Mouse (Mus musculus): Measurements from ENCODE around the gene Rab3a. TPM values are rescaled to one million over a fixed set of nuclear protein-coding genes. Genes with fewer than 3 reads are reported as not detected.
A peak's percentile ranks its signal among the peaks of the same experiment; 100 is the strongest.

The Rab3a gene
- polyA plus RNA-seq, 2 experiments: 1.6 to 2.7 TPM

DNA sequence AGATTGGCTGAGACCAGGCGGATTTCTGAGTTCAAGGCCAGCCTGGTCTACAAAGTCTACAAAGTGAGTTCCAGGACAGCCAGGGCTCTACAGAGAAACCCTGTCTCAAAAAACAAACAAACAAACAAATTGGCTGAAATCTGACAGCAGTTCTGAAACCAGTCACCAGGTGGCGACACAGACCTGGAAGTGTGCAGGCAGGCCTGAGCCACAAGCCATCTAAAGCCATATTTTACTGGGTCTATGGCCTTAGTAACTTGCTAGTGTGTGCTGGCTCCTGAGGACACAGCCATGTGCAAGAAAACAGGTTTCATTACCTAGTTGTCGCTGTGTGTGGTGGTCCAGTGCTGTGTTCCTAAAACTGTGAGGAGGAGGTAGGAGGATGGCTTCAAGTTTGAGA is 33.7 kb upstream of the Rab3a start:
- no peaks in the 10 kb centered on the region; the same call in 1 of the 2 replicates for H3K27me3 ChIP-seq (ENCODE audit: control insufficient read depth, insufficient read depth, low read length)
- no peak overlapping the region for H3K4me3 ChIP-seq (ENCODE audit: insufficient read depth in 1 of 2, low read depth in 2 of 2, low read length in 2 of 2)
- H3K27ac ChIP-seq: no peak overlapping the region
- H3K36me3 ChIP-seq (replicated peaks; ENCODE audit: control insufficient read depth, insufficient read depth, low read depth): no peaks in the 10 kb centered on the region
- TF ChIP-seq CTCF (IDR thresholded peaks at IDR 0.05; ENCODE audit: low read depth) (peak; percentile 97), EP300 (IDR thresholded peaks at IDR 0.05; ENCODE audit: low read depth) (no peak)
- no peak overlapping the region for H3K9ac ChIP-seq (replicated peaks)
- WGBS (ENCODE audit: insufficient replicate concordance): 5% methylated on average over 3 of the region's 3 CpGs
- no peaks in the 10 kb centered on the region for H3K4me1 ChIP-seq (replicated peaks; ENCODE audit: control insufficient read depth in 2 of 2, insufficient read depth in 2 of 2, low read length in 1 of 2)
- no peak overlapping the region for H3K4me2 ChIP-seq (ENCODE audit: low read depth)
- H3K9me3 ChIP-seq (ENCODE audit: control insufficient read depth, low read length): no peaks in the 10 kb centered on the region
- peak; percentile 57 to 62 (median 62) for DNase-seq (ENCODE audit: low read depth in 3 of 3, low spot score in 3 of 3)
- no peak for ATAC-seq (ENCODE audit: insufficient read depth)

DNA sequence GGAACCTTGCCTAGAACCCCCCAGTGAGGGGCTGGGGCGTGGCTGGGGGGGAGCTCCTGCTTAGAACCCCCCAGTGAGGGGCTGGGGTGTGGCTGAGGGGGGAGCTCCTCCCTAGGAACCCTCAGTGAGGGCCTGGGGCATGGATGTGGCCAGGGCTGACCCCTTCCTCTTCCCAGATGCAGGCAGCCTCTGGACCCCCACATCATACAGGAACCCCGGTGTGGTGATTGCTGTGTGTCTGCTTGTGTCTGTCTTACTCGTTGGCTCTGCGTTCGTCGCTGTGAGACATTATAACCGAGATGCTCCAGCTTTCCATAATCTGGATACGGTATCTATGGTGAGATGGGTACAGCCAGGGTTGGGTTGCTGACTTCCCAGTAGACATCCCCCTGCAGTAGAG is 32.9 kb upstream of the Rab3a start:
- Histone ChIP-seq H3K4me3 (ENCODE audit: insufficient read depth in 1 of 2, low read depth in 2 of 2, low read length in 2 of 2) (no peak overlapping the region), H3K36me3 (replicated peaks; ENCODE audit: control insufficient read depth, insufficient read depth, low read depth) (no peaks in the 10 kb centered on the region), H3K4me1 (replicated peaks; ENCODE audit: control insufficient read depth in 2 of 2, insufficient read depth in 2 of 2, low read length in 1 of 2) (no peaks in the 10 kb centered on the region), H3K27ac (no peak overlapping the region), H3K9ac (replicated peaks) (no peak overlapping the region), H3K27me3 (ENCODE audit: control insufficient read depth, insufficient read depth, low read length) (peaks cover 5% of the 10 kb centered on the region), H3K4me2 (ENCODE audit: low read depth) (no peak overlapping the region), H3K9me3 (ENCODE audit: control insufficient read depth, low read length) (no peaks in the 10 kb centered on the region)
- DNase-seq (ENCODE audit: low read depth in 3 of 3, low spot score in 3 of 3) (no peak), ATAC-seq (ENCODE audit: insufficient read depth) (no peak)
- 75% methylated on average over 8 of the region's 8 CpGs for WGBS (ENCODE audit: insufficient replicate concordance)
- no peak for TF ChIP-seq EP300 (IDR thresholded peaks at IDR 0.05; ENCODE audit: low read depth)
- TF ChIP-seq CTCF (IDR thresholded peaks at IDR 0.05; ENCODE audit: low read depth): no peak

DNA sequence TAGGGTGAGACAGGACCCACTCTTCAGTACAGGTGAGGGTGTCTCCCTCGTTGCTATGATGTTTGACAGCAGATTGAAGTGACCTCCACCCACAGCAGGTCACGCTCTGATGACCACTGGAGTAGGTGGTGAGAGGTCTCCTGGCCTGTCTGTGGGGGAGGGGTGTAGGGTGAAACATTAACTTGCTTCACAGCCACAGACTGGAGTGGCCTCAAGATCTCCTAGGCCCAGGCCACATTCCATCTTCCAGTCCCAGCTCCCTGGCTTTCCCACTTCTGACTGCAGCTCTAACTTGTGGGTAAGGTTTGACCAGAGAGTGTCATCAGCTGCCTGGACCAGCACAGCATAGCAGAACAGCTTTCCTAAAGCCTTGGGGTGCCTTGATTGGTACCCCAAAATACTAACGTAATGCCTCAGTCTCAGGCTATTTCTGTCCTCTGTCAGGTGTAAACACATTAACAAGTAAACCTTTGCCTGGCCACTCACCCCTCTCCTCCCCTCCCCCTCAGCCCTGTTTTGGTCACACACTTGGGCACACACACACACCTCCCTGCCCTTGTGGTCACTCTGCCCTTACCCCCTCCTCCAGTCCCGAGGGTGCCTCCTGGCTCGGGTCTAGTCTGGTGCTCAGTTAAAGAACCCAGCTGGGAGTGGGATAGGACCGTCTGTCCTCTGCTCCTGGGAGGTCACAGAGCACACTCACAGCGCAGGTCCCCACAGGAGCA is 30.8 kb upstream of the Rab3a start, which contains the start of gene Pde4c:
Pde4c (plus strand) TSS at position 235 of the 725 bp plus-strand sequence.
- H3K4me2 ChIP-seq (ENCODE audit: low read depth): peak within 1 kb of the TSS; percentile 22; the same call in 1 of the 2 replicates
- ATAC-seq (ENCODE audit: insufficient read depth) (peak; percentile 70), DNase-seq (ENCODE audit: low read depth in 3 of 3, low spot score in 3 of 3) (peak in 1 of 3 experiments; percentile 22)
- 0 out of 4 replicates have a peak within 1 kb of the TSS, but pooled peaks of 1 of the 2 experiments have one; percentile 12 for H3K4me3 ChIP-seq (ENCODE audit: insufficient read depth in 1 of 2, low read depth in 2 of 2, low read length in 2 of 2)
- no peaks in the 10 kb centered on the region for H3K4me1 ChIP-seq (replicated peaks; ENCODE audit: control insufficient read depth in 2 of 2, insufficient read depth in 2 of 2, low read length in 1 of 2)
- H3K9ac ChIP-seq (replicated peaks): no peak within 1 kb of the TSS
- TF ChIP-seq EP300 (IDR thresholded peaks at IDR 0.05; ENCODE audit: low read depth): no peak
- H3K27me3 ChIP-seq (ENCODE audit: control insufficient read depth, insufficient read depth, low read length): peaks cover 16% of the 10 kb centered on the region
- 48% methylated on average over 7 of the region's 7 CpGs for WGBS (ENCODE audit: insufficient replicate concordance)
- no peaks in the 10 kb centered on the region for H3K9me3 ChIP-seq (ENCODE audit: control insufficient read depth, low read length)
- H3K36me3 ChIP-seq (replicated peaks; ENCODE audit: control insufficient read depth, insufficient read depth, low read depth): no peaks in the 10 kb centered on the region
- peak within 1 kb of the TSS; percentile 5; the same call in 1 of the 2 replicates for H3K27ac ChIP-seq

DNA sequence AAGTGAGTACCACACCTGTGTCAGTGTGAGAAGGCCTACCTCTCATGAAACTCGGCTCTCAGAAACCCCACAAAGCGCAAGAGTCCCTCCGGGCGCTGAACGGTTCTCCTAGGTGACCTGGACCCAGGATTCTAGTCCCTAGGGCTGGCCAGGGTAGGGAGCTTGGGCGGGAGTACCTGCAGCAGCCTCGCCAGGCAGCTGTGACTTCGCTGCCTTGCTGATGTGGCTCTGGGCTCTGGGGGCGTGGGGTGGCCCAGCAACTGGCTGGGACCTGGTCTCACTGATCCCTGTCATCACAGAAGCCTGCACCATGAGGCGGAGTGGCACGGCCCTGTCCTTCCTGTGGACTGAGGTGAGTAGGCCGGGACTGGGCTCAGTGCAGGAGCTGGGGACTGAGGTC is 30.3 kb upstream of the Rab3a start:
- Histone ChIP-seq H3K9me3 (ENCODE audit: control insufficient read depth, low read length) (no peaks in the 10 kb centered on the region), H3K27me3 (ENCODE audit: control insufficient read depth, insufficient read depth, low read length) (peaks cover 20% of the 10 kb centered on the region), H3K36me3 (replicated peaks; ENCODE audit: control insufficient read depth, insufficient read depth, low read depth) (no peaks in the 10 kb centered on the region), H3K27ac (peak overlapping the region; percentile 5; the same call in 1 of the 2 replicates), H3K9ac (replicated peaks) (no peak overlapping the region), H3K4me2 (ENCODE audit: low read depth) (peak overlapping the region; percentile 16; the same call in 1 of the 2 replicates), H3K4me3 (ENCODE audit: insufficient read depth in 1 of 2, low read depth in 2 of 2, low read length in 2 of 2) (no peak overlapping the region), H3K4me1 (replicated peaks; ENCODE audit: control insufficient read depth in 2 of 2, insufficient read depth in 2 of 2, low read length in 1 of 2) (no peaks in the 10 kb centered on the region)
- 57% methylated on average over 12 of the region's 12 CpGs for WGBS (ENCODE audit: insufficient replicate concordance)
- DNase-seq (ENCODE audit: low read depth in 3 of 3, low spot score in 3 of 3): no peak
- TF ChIP-seq EP300 (IDR thresholded peaks at IDR 0.05; ENCODE audit: low read depth) (no peak), CTCF (IDR thresholded peaks at IDR 0.05; ENCODE audit: low read depth) (no peak)
- no peak for ATAC-seq (ENCODE audit: insufficient read depth)

DNA sequence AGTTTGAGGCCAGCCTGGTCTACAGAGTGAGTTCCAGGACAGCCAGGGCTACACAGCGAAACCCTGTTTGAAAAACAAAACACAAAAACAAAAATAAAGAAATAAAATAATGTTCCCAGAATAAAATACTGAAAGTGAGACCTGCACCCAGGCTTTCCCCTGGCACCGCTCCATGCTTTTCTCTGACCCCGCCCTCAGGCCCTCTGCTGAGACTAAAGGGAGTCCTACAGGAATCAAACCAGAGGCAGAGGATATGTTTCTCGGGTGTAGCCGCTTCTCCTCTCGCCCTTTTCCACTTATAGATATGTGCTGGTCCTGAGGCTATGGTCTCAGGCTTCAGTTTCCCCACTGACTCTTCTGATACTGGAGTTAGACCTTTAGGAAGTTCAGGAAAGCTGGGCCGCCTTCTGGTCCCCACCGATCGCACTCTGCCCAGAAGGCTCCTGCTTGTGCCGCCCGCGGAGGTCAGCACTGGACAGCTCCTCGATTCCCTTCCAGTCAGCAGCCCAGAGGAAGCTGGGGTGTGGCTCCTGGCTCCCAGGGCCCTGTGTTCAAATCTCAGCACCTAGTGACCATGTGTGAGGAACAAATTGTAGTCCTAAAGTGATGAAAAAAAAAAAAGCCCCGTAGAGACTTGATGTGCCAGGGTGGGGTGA is 28.6 kb upstream of the Rab3a start:
- Histone ChIP-seq H3K4me3 (ENCODE audit: insufficient read depth in 1 of 2, low read depth in 2 of 2, low read length in 2 of 2) (no peak overlapping the region), H3K9ac (replicated peaks) (no peak overlapping the region), H3K27ac (no peak overlapping the region), H3K36me3 (replicated peaks; ENCODE audit: control insufficient read depth, insufficient read depth, low read depth) (no peaks in the 10 kb centered on the region), H3K4me2 (ENCODE audit: low read depth) (no peak overlapping the region), H3K4me1 (replicated peaks; ENCODE audit: control insufficient read depth in 2 of 2, insufficient read depth in 2 of 2, low read length in 1 of 2) (0 out of 4 replicates have a peak, but pooled peaks cover 0 to 2% of the 10 kb centered on the region in 2 experiments), H3K9me3 (ENCODE audit: control insufficient read depth, low read length) (no peaks in the 10 kb centered on the region), H3K27me3 (ENCODE audit: control insufficient read depth, insufficient read depth, low read length) (peaks cover 32% of the 10 kb centered on the region)
- ATAC-seq (ENCODE audit: insufficient read depth): no peak
- no peak for DNase-seq (ENCODE audit: low read depth in 3 of 3, low spot score in 3 of 3)
- TF ChIP-seq EP300 (IDR thresholded peaks at IDR 0.05; ENCODE audit: low read depth) (no peak), CTCF (IDR thresholded peaks at IDR 0.05; ENCODE audit: low read depth) (no peak)
- 23% methylated on average over 14 of the region's 14 CpGs for WGBS (ENCODE audit: insufficient replicate concordance)
